Mouse (Mus musculus): ENCODE measurements at regions not wholly inside any gene's neighbourhood (a gene's known extent, or its start where the extent isn't known, plus 50 kb on each side); places are given as distances from the start of the nearest gene placed in this dataset.

GRCm38 (mm10) chr8:9152313-9152925 is 462.1 kb upstream of the Arglu1 start:
- DNase-seq (ENCODE audit: low spot score), result no peak

GRCm38 (mm10) chr8:9144362-9144761 is 454.0 kb upstream of the Arglu1 start:
- no peak for DNase-seq (ENCODE audit: low spot score)

DNA sequence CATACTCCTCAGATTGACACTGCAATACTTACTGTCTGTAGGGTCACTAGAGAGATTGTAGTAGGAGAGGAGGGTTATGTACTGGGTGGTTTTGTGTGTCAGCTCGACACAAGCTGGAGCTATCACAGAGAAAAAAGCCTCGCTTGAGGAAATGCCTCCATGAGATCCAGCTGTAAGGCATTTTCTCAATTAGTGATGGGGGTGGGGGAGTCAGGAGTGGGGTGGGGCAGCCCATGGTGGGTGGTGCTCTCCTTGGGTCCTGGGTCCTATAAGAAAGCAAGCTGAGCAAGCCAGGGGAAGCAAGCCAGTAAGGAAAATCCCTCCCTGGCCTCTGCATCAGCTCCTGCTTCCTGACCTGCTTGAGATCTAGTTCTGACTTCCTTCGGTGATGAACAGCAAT is 449.5 kb upstream of the Arglu1 start:
- DNase-seq (ENCODE audit: low spot score), result no peak

DNA sequence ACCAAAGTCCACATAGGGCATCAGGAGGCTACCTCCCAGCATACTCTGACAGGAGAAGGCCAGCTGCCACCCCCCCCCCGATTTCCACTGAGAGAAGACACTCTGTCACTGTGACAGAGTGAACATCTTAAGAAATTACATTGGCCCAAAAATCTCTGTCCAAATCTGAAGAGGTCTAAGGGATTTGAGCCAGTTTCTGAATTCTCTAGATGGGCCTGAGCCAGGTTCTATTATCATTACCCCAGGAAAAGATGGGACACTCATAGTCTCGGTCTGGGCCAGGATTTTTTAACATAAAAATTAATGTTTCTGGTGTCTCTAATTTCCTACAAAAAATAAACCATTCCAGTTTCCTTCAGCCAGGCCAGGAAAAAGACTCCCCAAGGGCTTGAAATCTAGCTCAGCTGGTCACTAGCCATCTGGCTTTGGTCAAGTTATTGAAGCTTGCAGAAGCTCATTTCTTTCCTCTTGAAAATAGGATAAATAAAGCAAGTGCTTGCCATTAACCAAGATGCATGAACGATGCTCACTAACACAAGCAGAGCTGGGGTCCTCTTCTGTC is 448.8 kb upstream of the Arglu1 start:
- no peak for DNase-seq (ENCODE audit: low spot score)

DNA sequence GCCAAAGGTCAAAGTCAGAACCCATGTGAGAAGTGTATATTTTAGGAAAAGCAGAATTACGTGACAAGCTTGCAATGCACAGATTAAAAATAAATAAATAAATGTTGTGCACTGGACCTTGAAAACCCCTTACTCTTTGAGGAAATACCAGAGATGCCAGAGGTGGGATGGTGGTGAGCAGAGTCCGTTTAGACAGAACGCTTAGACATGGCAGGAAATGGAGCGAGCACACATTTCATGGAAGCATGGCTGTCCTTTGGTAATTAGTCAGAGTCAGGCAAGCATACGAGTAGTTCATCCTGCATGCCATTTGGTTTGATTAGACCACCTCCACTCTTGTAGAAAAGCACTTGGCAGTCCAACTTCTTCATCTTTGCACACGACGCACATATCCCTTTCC is 443.4 kb upstream of the Arglu1 start:
- no peak for DNase-seq (ENCODE audit: low spot score)

- DNase-seq (ENCODE audit: low spot score), result no peak
Measured at GRCm38 (mm10) chr8:9132612-9133218, 442.4 kb upstream of the Arglu1 start.

DNA sequence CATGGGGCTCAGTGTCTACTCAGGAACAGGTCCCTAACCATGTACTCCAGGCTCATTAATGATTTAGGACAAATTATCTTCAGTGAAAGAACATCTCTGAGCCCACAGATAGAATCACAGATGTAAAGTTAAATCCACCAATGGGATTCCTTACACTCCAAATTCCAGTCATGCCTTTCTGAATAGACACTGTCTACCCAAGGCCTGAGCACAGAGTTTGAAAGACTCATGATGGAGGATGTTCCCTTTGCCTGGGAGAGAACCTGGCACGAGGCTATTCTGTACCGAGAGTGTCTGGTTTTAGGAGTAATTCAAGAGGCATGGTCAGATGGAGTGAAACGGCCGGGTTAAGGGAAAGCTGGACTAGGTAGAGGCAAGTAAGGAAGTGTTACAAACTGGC is 440.9 kb upstream of the Arglu1 start:
- DNase-seq (ENCODE audit: low spot score), result no peak

DNA sequence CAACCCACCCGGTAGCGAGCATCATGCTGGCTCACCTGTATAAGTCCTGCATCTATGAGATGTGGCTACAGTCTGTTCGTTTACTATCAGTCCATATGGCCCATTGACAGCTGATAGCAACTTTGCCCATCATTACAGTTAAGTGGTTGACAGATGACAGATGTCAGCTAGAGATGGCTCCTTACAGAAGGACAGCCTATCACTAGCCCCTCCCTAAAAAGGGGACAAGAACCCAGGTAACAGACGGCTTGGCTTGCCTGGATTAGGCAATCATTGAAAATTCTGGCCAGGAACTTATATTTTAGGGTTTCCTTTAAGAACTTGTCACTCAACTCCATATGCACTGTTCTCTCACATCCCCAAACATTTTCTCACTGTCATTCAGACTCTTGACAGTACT is 434.2 kb upstream of the Arglu1 start:
- no peak for DNase-seq (ENCODE audit: low spot score)

- DNase-seq (ENCODE audit: low spot score), result no peak
Measured at GRCm38 (mm10) chr8:9117809-9118737, 427.8 kb upstream of the Arglu1 start.

- DNase-seq (ENCODE audit: low spot score), result no peak
Measured at GRCm38 (mm10) chr8:9095980-9096379, 405.7 kb upstream of the Arglu1 start.

DNA sequence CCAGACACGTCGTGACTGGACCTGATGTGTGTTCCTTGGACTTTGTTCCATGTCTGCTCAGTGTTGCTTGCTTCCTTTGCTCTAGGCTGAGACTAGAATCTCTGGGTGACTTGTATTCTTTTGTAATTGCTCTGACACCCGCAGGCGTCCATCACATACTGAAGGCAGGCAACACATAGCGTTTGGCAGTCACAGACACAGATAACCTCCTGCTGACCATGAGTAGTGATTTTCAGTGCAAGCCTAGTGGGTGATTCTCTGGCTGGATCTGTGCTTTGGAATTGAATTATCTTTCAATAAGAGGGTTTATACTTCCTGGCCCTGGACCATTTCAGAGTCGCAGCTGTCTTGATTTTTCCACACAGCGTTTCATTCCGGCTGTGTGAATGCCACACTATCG is 403.7 kb upstream of the Arglu1 start:
- no peak for DNase-seq (ENCODE audit: low spot score)

DNA sequence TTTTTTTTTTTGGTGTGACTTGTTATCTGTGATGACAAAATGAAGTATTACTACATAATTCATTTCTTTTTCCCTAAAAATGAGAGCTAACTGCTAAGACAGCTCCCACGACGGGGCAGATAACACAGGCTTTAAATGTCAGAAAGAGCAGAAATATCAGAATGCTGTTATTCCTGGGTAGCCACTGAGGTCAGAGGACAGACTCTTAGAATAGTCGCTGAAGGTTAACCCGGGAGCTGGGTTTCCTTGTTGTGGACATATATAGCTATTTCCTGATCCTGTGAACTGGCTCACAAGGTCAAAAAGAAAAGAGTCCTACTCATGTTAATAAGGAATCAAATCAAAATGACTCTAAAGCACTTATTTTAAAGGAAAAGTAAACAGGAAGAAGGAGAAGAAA is 403.0 kb upstream of the Arglu1 start:
- no peak for DNase-seq (ENCODE audit: low spot score)

- no peak for DNase-seq (ENCODE audit: low spot score)
Measured at GRCm38 (mm10) chr8:9072724-9073123, 382.4 kb upstream of the Arglu1 start.

- no peak for DNase-seq (ENCODE audit: low spot score)
Measured at GRCm38 (mm10) chr8:9072286-9072685, 382.0 kb upstream of the Arglu1 start.

DNA sequence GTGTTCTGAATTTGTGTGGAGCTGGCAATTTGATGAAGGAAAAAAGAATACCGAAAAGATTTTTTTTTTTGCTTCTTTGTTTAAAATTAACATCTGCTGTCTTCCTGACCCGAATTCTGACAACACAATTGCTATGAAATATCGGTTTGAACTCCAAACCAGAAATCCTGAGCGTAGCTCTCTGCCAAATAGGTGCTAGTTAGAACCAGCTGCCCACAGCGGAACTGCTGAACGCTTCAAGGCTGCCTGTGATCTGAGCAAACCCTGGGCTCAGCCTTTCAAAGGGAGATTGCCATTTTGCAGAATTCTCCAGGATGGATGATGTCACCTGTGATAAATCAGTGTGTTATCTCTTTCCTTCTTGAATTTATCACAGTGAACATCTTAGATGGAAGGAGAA is 380.6 kb upstream of the Arglu1 start:
- no peak for DNase-seq (ENCODE audit: low spot score)

DNA sequence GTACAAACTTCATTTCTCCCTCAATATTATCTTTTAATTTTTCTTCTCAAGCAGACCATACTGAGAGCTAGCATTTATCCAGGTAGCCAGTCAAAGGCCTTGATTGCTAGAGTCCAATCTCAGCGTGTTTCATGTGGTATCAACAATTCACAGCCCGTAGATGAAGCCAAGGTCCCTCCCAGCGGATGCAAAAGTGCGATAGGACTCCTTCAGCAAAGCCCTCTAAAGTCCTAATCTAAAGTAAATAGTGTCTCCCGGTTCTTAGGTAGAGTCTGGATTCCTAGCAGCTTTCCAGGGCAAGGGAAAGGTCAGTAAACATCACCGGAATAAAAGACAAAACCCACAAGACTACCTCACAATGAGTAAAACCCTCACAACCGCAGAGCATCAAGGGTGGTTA is 379.5 kb upstream of the Arglu1 start:
- no peak for DNase-seq (ENCODE audit: low spot score)

GRCm38 (mm10) chr8:9067731-9068130 is 377.4 kb upstream of the Arglu1 start:
- DNase-seq (ENCODE audit: low spot score), result no peak

DNA sequence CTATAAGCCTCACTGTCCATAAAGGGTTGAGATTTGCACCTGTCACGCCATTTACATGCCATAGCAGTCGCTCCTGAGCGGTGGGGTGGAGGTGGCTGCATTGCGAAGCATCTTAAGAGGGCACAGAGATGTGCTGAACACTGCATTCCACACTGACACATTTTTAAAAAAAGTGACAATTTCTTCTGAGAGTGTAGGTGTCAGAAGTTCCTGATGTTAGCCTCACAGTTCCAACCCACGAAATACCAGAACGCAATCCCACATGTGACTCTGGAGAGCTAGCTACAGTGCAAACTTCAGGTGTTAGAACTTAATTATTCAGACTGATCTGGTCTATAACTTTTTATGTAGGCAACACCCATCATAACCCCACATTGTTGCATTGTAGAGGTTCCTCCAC is 369.8 kb upstream of the Arglu1 start:
- no peak for DNase-seq (ENCODE audit: low spot score)

DNA sequence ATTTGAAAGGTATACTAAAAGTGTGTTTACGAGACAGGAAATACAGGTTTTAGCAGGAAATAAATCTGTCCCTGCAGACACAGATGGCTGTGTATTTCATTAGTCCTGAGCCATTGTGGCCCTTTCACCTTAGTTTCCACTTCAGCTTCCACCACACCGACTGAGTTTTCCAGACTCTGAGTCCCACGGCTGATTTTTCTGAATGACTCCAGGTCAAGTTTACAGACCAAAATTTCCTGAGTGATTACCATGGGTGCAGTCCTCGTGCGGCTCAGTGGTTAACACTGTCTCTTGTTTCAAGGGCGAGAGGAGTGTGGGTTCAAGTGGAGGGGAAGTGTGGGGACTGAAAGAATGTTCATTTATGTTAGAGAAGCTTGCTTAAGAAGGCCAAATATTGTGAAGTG is 365.1 kb upstream of the Arglu1 start:
- no peak for DNase-seq (ENCODE audit: low spot score)

- DNase-seq (ENCODE audit: low spot score), result no peak
Measured at GRCm38 (mm10) chr8:9054801-9055200, 364.5 kb upstream of the Arglu1 start.

GRCm38 (mm10) chr8:9051699-9052098 is 361.4 kb upstream of the Arglu1 start:
- peak; percentile 19 for DNase-seq (ENCODE audit: low spot score)

DNA sequence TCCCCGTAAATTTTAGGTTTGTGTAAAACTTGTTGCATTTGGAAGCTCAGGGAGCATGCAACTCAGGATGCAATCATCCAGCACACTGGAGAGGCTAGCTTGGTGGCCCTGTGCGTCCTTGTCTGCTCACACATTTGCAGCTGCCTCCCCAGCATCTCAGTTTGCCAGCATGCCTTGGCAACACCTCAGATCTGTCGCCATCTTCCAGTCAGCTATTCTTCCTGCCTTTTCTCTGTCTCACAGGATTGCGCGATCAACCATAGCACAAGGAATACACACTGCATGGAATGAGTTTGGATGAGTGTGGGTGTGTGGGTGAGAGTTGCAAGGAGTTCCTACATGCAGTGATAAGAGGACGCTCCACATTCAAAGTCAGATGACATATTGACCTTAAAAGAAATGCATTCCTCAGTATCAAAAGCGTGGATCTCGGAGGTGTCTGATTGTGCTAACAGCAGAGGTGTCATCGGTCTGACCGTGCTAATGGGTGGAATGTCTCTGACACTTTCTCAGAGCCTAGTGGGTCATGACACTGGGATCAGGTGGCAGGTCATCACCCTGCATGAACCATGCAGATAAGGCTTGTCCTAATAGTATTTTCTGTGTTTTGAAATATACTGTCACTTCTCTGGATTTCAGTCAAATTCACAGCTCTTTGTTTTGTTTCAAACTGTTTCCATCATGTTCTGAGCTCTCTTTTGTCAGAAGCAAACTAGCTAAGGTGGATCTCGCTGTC is 360.6 kb upstream of the Arglu1 start:
- DNase-seq (ENCODE audit: low spot score), result no peak

Measured in ovary, adult 18-20 months (tissue).